ENCODE assay signal across 15 mouse cellular contexts in the genomic region with DNA sequence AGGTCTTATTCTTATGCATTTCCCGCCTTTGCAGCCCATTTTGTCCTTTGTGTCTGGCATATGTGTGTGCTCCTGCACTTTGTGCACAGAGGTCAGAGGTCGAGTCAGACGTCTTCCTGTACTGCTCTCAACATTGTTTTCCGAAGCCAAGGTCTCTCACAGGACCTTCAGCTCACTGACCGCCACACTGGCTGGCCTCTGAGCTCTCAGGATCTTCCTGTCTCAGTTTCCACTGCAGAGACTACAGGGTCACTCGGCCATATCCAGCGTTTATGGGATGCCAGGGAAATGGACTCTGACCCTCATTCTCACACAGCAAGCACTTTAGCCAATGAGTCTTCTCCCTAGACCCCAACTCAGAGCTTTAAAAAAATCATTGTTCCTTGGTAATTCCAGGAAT. TPM values are rescaled to one million over a fixed set of nuclear protein-coding genes. Genes with fewer than 3 reads are reported as not detected.
DNase-seq lines count a peak whose midpoint lies in the region; ATAC-seq lines count a peak whose summit lies in the region.
"Had no signal": no experiment of that assay in that cellular context is flagged by ENCODE, and none has a peak within 500 bp of the region (broad histone marks: within the 10 kb centered on the region; RNA-seq: fewer than 3 reads in every experiment).

No protein-coding gene starts in this region.

- peak; percentile 76 for DNase-seq in heart, embryonic 10.5 days (ENCODE audit: low spot score)
- DNase-seq in heart, postnatal 4 days = no peak
- peak; percentile 51 for DNase-seq in embryo, embryonic 10.5 days (ENCODE audit: low spot score)
- peak; percentile 56 for DNase-seq in kidney, adult 9 months
- DNase-seq in liver, embryonic 11.5 days (ENCODE audit: low spot score) = no peak
- no peak for DNase-seq in layer of hippocampus, adult 11-12 months (ENCODE audit: low spot score)
- no peak for DNase-seq in midbrain, embryonic 14.5 days
- no peak for DNase-seq in thymus, postnatal 0 days (ENCODE audit: low spot score)
- DNase-seq: cerebellum, adult 11 months; gastrocnemius, postnatal 10 days; layer of hippocampus, postnatal 36 days; right cerebral cortex, postnatal 14 days; thymus, postnatal 4 days had no signal

- no peak overlapping the region for H3K9ac ChIP-seq in liver, embryonic 11.5 days (ENCODE audit: low read depth, low read length)
- H3K9ac ChIP-seq in midbrain, embryonic 14.5 days (replicated peaks; ENCODE audit: low read length) = no peak overlapping the region

- peak overlapping the region; percentile 56; the same call in 1 of the 2 replicates for H3K27ac ChIP-seq in heart, embryonic 10.5 days
- H3K27ac ChIP-seq in liver, embryonic 11.5 days (ENCODE audit: low read depth, low read length) = no peak overlapping the region
- H3K27ac ChIP-seq in midbrain, embryonic 14.5 days (replicated peaks; ENCODE audit: low read depth, low read length) = no peak overlapping the region
- H3K27ac ChIP-seq: macrophage had no signal

- no peaks in the 10 kb centered on the region for H3K27me3 ChIP-seq in heart, embryonic 10.5 days (ENCODE audit: insufficient read depth, poor library complexity, severe bottlenecking)
- no peaks in the 10 kb centered on the region for H3K27me3 ChIP-seq in liver, embryonic 11.5 days (replicated peaks; ENCODE audit: control insufficient read depth, insufficient read depth, low read length)
- H3K27me3 ChIP-seq in midbrain, embryonic 14.5 days (ENCODE audit: control insufficient read depth, insufficient read depth, low read length) = no peaks in the 10 kb centered on the region

- 48% methylated on average over 7 of the region's 7 CpGs for WGBS in heart, embryonic 10.5 days
- WGBS in liver, embryonic 11.5 days = 63% methylated on average over 7 of the region's 7 CpGs
- WGBS in midbrain, embryonic 14.5 days = 49% methylated on average over 7 of the region's 7 CpGs

- H3K9me3 ChIP-seq in heart, embryonic 10.5 days = no peaks in the 10 kb centered on the region
- H3K9me3 ChIP-seq in liver, embryonic 11.5 days (ENCODE audit: control insufficient read depth, low read length) = no peaks in the 10 kb centered on the region
- no peaks in the 10 kb centered on the region for H3K9me3 ChIP-seq in midbrain, embryonic 14.5 days (ENCODE audit: control insufficient read depth, low read length)

- peak; percentile 65; the same call in 1 of the 2 replicates for ATAC-seq in liver, embryonic 11.5 days (replicated peaks; ENCODE audit: low FRiP score)
- no peak for ATAC-seq in midbrain, embryonic 14.5 days (ENCODE audit: low FRiP score, low TSS enrichment)
- ATAC-seq: inflammation-experienced regulatory T-cells, adult 6 months had no signal

- H3K4me1 ChIP-seq in heart, embryonic 10.5 days = no peaks in the 10 kb centered on the region
- H3K4me1 ChIP-seq in liver, embryonic 11.5 days (replicated peaks; ENCODE audit: control insufficient read depth, insufficient read depth, low read length) = no peaks in the 10 kb centered on the region
- no peaks in the 10 kb centered on the region for H3K4me1 ChIP-seq in midbrain, embryonic 14.5 days (ENCODE audit: control insufficient read depth, insufficient read depth, low read length)

- no peak overlapping the region for H3K4me2 ChIP-seq in liver, embryonic 11.5 days
- H3K4me2 ChIP-seq in midbrain, embryonic 14.5 days (ENCODE audit: low read length) = no peak overlapping the region

- H3K36me3 ChIP-seq in heart, embryonic 10.5 days = no peaks in the 10 kb centered on the region
- H3K36me3 ChIP-seq in liver, embryonic 11.5 days (ENCODE audit: control insufficient read depth, insufficient read depth, low read length) = no peaks in the 10 kb centered on the region
- no peaks in the 10 kb centered on the region for H3K36me3 ChIP-seq in midbrain, embryonic 14.5 days (ENCODE audit: control insufficient read depth, insufficient read depth, low read length)

- H3K4me3 ChIP-seq in heart, embryonic 10.5 days = no peak overlapping the region
- no peak overlapping the region for H3K4me3 ChIP-seq in liver, embryonic 11.5 days (ENCODE audit: low read depth, low read length)
- no peak overlapping the region for H3K4me3 ChIP-seq in midbrain, embryonic 14.5 days (replicated peaks; ENCODE audit: low read depth, low read length)

RNA-seq across cellular contexts. Expression of gene Uspl1, which starts 19.3 kb away (rescaled TPM):
- polyA plus RNA-seq in heart, embryonic 10.5 days (2016; fragmentation: Nextera tagmentation; extraction: Ambion mirVana) = 45.9 and 53.7 TPM in 2 replicates
- 10 to 100 TPM; 24.6 to 25.1 TPM for total RNA-seq in heart, postnatal 4 days (2021)
- 53.2 and 62.3 TPM in 2 replicates for polyA plus RNA-seq in liver, embryonic 11.5 days (2014; fragmentation: Nextera tagmentation; extraction: Ambion mirVana)
- polyA plus RNA-seq in midbrain, embryonic 14.5 days (2014; fragmentation: Nextera tagmentation; extraction: Ambion mirVana) = 61.4 and 65.1 TPM in 2 replicates
- 77.0 and 78.9 TPM in 2 replicates for polyA plus RNA-seq in thymus, postnatal 0 days (2015; fragmentation: Nextera tagmentation; extraction: Ambion mirVana)

RNA-seq across cellular contexts. Expression of gene Hmgb1, which starts 19.4 kb away (rescaled TPM):
- polyA plus RNA-seq in heart, embryonic 10.5 days (2016; fragmentation: Nextera tagmentation; extraction: Ambion mirVana) = 757 and 1,068 TPM in 2 replicates
- total RNA-seq in heart, postnatal 4 days (2021) = 100 to 1,000 TPM; 236 to 264 TPM
- 1,278 and 1,318 TPM in 2 replicates for polyA plus RNA-seq in liver, embryonic 11.5 days (2014; fragmentation: Nextera tagmentation; extraction: Ambion mirVana)
- 869 and 947 TPM in 2 replicates for polyA plus RNA-seq in midbrain, embryonic 14.5 days (2014; fragmentation: Nextera tagmentation; extraction: Ambion mirVana)
- polyA plus RNA-seq in thymus, postnatal 0 days (2015; fragmentation: Nextera tagmentation; extraction: Ambion mirVana) = 2,611 and 2,714 TPM in 2 replicates

Comparison
In these comparisons a context has a peak if more than half of its experiments do, and no peak if none do; other contexts are left out.
1. DNase-seq: peak in heart, embryonic 10.5 days (single experiment), embryo, embryonic 10.5 days (single experiment) and kidney, adult 9 months (single experiment); none in heart, postnatal 4 days (single experiment), liver, embryonic 11.5 days (single experiment), layer of hippocampus, adult 11-12 months (single experiment), midbrain, embryonic 14.5 days (single experiment) and thymus, postnatal 0 days (single experiment).